Mouse (Mus musculus) bone marrow, adult 2 months (tissue): ENCODE results near the gene Sox5.

ENCODE experiments used
- CTCF ChIP-seq: fragments of 200-500 bp; IDR thresholded peaks from 2 replicates; pipeline ENCODE4 v1.5.1; 2011; ENCODE audit warnings: low read length, control low read depth; ENCODE audit not compliant: control insufficient read depth, insufficient read depth
- POLR2A ChIP-seq: fragments of 200-500 bp; IDR thresholded peaks from 2 replicates; pipeline ENCODE4 v1.6.1; 2011; ENCODE audit warnings: low read depth, mild to moderate bottlenecking, control low read depth, low read length, borderline replicate concordance; ENCODE audit not compliant: control insufficient read depth

DNA sequence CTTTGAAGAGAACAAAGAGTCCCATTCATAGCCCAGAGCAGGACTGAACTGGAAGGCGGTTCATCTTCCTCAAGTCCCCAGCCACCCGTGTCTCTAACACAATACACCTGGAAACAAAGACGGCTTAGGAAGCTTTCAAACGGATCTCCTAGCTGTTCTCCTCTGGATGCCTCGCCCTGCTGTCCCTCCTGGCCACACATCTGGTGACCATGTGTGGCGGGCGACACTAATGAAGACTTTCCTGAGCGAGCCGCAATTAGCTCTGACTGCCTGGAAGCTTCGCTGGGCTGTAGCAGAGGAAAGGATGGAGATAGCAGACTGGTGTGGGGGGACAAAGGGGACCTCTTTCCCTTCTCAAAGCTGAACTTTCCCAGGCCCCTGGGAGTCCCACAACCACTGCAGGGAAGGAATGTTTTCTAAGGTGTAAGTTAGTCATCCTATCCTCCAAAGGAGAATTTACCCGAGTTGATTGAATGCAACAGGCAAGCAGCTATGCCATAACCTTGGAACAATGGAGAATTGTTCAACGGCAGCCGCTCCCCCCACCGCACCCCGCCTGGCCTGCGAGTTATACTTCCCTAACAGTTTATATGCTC, 517.4 kb downstream of the Sox5 start:
- TF ChIP-seq POLR2A (no peak), CTCF (no peak)
